Mouse (Mus musculus): ENCODE data around the gene Adamts9. TPM values are rescaled to one million over a fixed set of nuclear protein-coding genes. Genes with fewer than 3 reads are reported as not detected.

Adamts9 gene
- polyA plus RNA-seq, 1 experiment from 2014 or later: 2.6 TPM

- Histone ChIP-seq H3K4me3 (no peak overlapping the region), H3K9me3 (no peaks in the 10 kb centered on the region), H3K4me1 (peaks cover 24% of the 10 kb centered on the region), H3K36me3 (replicated peaks) (peaks cover 2% of the 10 kb centered on the region; the same call in 1 of the 2 replicates), H3K27me3 (ENCODE audit: poor library complexity, severe bottlenecking) (no peaks in the 10 kb centered on the region), H3K27ac (no peak overlapping the region)
- DNase-seq (ENCODE audit: extremely low spot score, low spot score): no peak
- 79% methylated on average over 3 of the region's 3 CpGs for WGBS
These were observed 32.7 kb downstream of the Adamts9 start for GRCm38 (mm10) chr6:92910611-92911010.

- Histone ChIP-seq H3K9me3 (no peaks in the 10 kb centered on the region), H3K4me3 (no peak overlapping the region), H3K27ac (no peak overlapping the region), H3K36me3 (replicated peaks) (peaks cover 6% of the 10 kb centered on the region; the same call in 1 of the 2 replicates), H3K4me1 (peaks cover 33% of the 10 kb centered on the region), H3K27me3 (ENCODE audit: poor library complexity, severe bottlenecking) (no peaks in the 10 kb centered on the region)
- WGBS: 62% methylated on average over 8 of the region's 8 CpGs
- DNase-seq (ENCODE audit: extremely low spot score, low spot score): no peak
These were observed 33.9 kb downstream of the Adamts9 start for GRCm38 (mm10) chr6:92909361-92909760.

- 32% methylated on average over 5 of the region's 5 CpGs for WGBS
- H3K27ac ChIP-seq: no peak overlapping the region
- no peaks in the 10 kb centered on the region for H3K9me3 ChIP-seq
- no peaks in the 10 kb centered on the region for H3K27me3 ChIP-seq (ENCODE audit: poor library complexity, severe bottlenecking)
- peaks cover 28% of the 10 kb centered on the region for H3K36me3 ChIP-seq (replicated peaks)
- H3K4me1 ChIP-seq: peaks cover 36% of the 10 kb centered on the region
- H3K4me3 ChIP-seq: no peak overlapping the region
- peak; percentile 23 for DNase-seq (ENCODE audit: extremely low spot score, low spot score)
These were observed 37.4 kb downstream of the Adamts9 start for GRCm38 (mm10) chr6:92905922-92906321.

- Histone ChIP-seq H3K27me3 (ENCODE audit: poor library complexity, severe bottlenecking) (no peaks in the 10 kb centered on the region), H3K27ac (no peak overlapping the region), H3K4me3 (no peak overlapping the region), H3K4me1 (peaks cover 35% of the 10 kb centered on the region), H3K9me3 (no peaks in the 10 kb centered on the region), H3K36me3 (replicated peaks) (peaks cover 31% of the 10 kb centered on the region)
- DNase-seq (ENCODE audit: extremely low spot score, low spot score): no peak
- 68% methylated on average over 2 of the region's 2 CpGs for WGBS
These were observed 38.8 kb downstream of the Adamts9 start for GRCm38 (mm10) chr6:92904491-92904890.

GRCm38 (mm10) chr6:92904037-92904436, 39.3 kb downstream of the Adamts9 start:
- H3K36me3 ChIP-seq (replicated peaks): peaks cover 34% of the 10 kb centered on the region
- H3K27me3 ChIP-seq (ENCODE audit: poor library complexity, severe bottlenecking): no peaks in the 10 kb centered on the region
- WGBS: 70% methylated on average over 1 of the region's 1 CpGs
- no peak for DNase-seq (ENCODE audit: extremely low spot score, low spot score)
- H3K9me3 ChIP-seq: no peaks in the 10 kb centered on the region
- no peak overlapping the region for H3K27ac ChIP-seq
- no peak overlapping the region for H3K4me3 ChIP-seq
- peaks cover 31% of the 10 kb centered on the region for H3K4me1 ChIP-seq

- H3K27ac ChIP-seq: no peak overlapping the region
- no peaks in the 10 kb centered on the region for H3K27me3 ChIP-seq (ENCODE audit: poor library complexity, severe bottlenecking)
- peaks cover 18% of the 10 kb centered on the region for H3K4me1 ChIP-seq
- no peak overlapping the region for H3K4me3 ChIP-seq
- no peaks in the 10 kb centered on the region for H3K9me3 ChIP-seq
- H3K36me3 ChIP-seq (replicated peaks): peaks cover 51% of the 10 kb centered on the region
- 71% methylated on average over 1 of the region's 1 CpGs for WGBS
- no peak for DNase-seq (ENCODE audit: extremely low spot score, low spot score)
These were observed 51.8 kb downstream of the Adamts9 start for GRCm38 (mm10) chr6:92891535-92891934.

- peaks cover 40% of the 10 kb centered on the region for H3K27me3 ChIP-seq (ENCODE audit: poor library complexity, severe bottlenecking)
- WGBS: 10% methylated on average over 9 of the region's 9 CpGs
- H3K9me3 ChIP-seq: no peaks in the 10 kb centered on the region
- peak overlapping the region; percentile 58; the same call in 1 of the 2 replicates for H3K27ac ChIP-seq
- H3K4me1 ChIP-seq: peaks cover 27% of the 10 kb centered on the region
- DNase-seq (ENCODE audit: extremely low spot score, low spot score): peak; percentile 31
- no peak overlapping the region for H3K4me3 ChIP-seq
- peaks cover 43% of the 10 kb centered on the region for H3K36me3 ChIP-seq (replicated peaks)
These were observed 60.0 kb downstream of the Adamts9 start for GRCm38 (mm10) chr6:92883131-92883900.

GRCm38 (mm10) chr6:92882446-92882845, 60.8 kb downstream of the Adamts9 start:
- peaks cover 40% of the 10 kb centered on the region for H3K27me3 ChIP-seq (ENCODE audit: poor library complexity, severe bottlenecking)

GRCm38 (mm10) chr6:92879700-92880265, 63.5 kb downstream of the Adamts9 start:
- Histone ChIP-seq H3K9me3 (no peaks in the 10 kb centered on the region), H3K4me1 (peaks cover 25% of the 10 kb centered on the region), H3K27me3 (ENCODE audit: poor library complexity, severe bottlenecking) (peaks cover 30% of the 10 kb centered on the region), H3K27ac (no peak overlapping the region), H3K4me3 (no peak overlapping the region), H3K36me3 (replicated peaks) (peaks cover 34% of the 10 kb centered on the region)
- no peak for DNase-seq (ENCODE audit: extremely low spot score, low spot score)
- 93% methylated on average over 14 of the region's 14 CpGs for WGBS

More at GRCm38 (mm10) chr6:92882446-92882845, 60.8 kb downstream of the Adamts9 start:
- peaks cover 27% of the 10 kb centered on the region for H3K4me1 ChIP-seq
- no peaks in the 10 kb centered on the region for H3K9me3 ChIP-seq
- H3K4me3 ChIP-seq: no peak overlapping the region
- H3K36me3 ChIP-seq (replicated peaks): peaks cover 46% of the 10 kb centered on the region
- WGBS: 72% methylated on average over 5 of the region's 5 CpGs
- DNase-seq (ENCODE audit: extremely low spot score, low spot score): no peak
- no peak overlapping the region; the same call in 1 of the 2 replicates for H3K27ac ChIP-seq

GRCm38 (mm10) chr6:92878771-92879170, 64.5 kb downstream of the Adamts9 start:
- WGBS: 96% methylated on average over 5 of the region's 5 CpGs
- Histone ChIP-seq H3K27me3 (ENCODE audit: poor library complexity, severe bottlenecking) (peaks cover 26% of the 10 kb centered on the region), H3K4me1 (peaks cover 15% of the 10 kb centered on the region)

GRCm38 (mm10) chr6:92877236-92877635, 66.1 kb downstream of the Adamts9 start:
- Histone ChIP-seq H3K36me3 (replicated peaks) (peaks cover 39% of the 10 kb centered on the region), H3K9me3 (no peaks in the 10 kb centered on the region), H3K4me1 (no peaks in the 10 kb centered on the region; the same call in 1 of the 2 replicates), H3K4me3 (no peak overlapping the region), H3K27ac (no peak overlapping the region), H3K27me3 (ENCODE audit: poor library complexity, severe bottlenecking) (peaks cover 19% of the 10 kb centered on the region)
- no peak for DNase-seq (ENCODE audit: extremely low spot score, low spot score)
- WGBS: 89% methylated on average over 4 of the region's 4 CpGs

More at GRCm38 (mm10) chr6:92878771-92879170, 64.5 kb downstream of the Adamts9 start:
- no peak overlapping the region for H3K27ac ChIP-seq
- no peak for DNase-seq (ENCODE audit: extremely low spot score, low spot score)
- H3K9me3 ChIP-seq: no peaks in the 10 kb centered on the region
- H3K4me3 ChIP-seq: no peak overlapping the region
- peaks cover 34% of the 10 kb centered on the region for H3K36me3 ChIP-seq (replicated peaks)

GRCm38 (mm10) chr6:92876121-92876520, 67.2 kb downstream of the Adamts9 start:
- Histone ChIP-seq H3K9me3 (no peaks in the 10 kb centered on the region), H3K27ac (no peak overlapping the region), H3K36me3 (replicated peaks) (peaks cover 50% of the 10 kb centered on the region), H3K4me1 (no peaks in the 10 kb centered on the region), H3K4me3 (no peak overlapping the region), H3K27me3 (ENCODE audit: poor library complexity, severe bottlenecking) (peaks cover 8% of the 10 kb centered on the region)
- 76% methylated on average over 5 of the region's 5 CpGs for WGBS
- DNase-seq (ENCODE audit: extremely low spot score, low spot score): no peak

GRCm38 (mm10) chr6:92875340-92875739, 68.0 kb downstream of the Adamts9 start:
- WGBS: 92% methylated on average over 2 of the region's 2 CpGs
- DNase-seq (ENCODE audit: extremely low spot score, low spot score): no peak
- H3K4me1 ChIP-seq: no peaks in the 10 kb centered on the region; the same call in 1 of the 2 replicates
- no peaks in the 10 kb centered on the region for H3K9me3 ChIP-seq
- peaks cover under 1% of the 10 kb centered on the region; the same call in 1 of the 2 replicates for H3K27me3 ChIP-seq (ENCODE audit: poor library complexity, severe bottlenecking)
- H3K36me3 ChIP-seq (replicated peaks): peaks cover 45% of the 10 kb centered on the region
- H3K27ac ChIP-seq: no peak overlapping the region
- no peak overlapping the region for H3K4me3 ChIP-seq

Measured in forebrain, embryonic 10.5 days (tissue).